Mouse (Mus musculus) spleen, postnatal 14 days (tissue): ENCODE measurements around the gene Rinl.
A peak's percentile ranks its signal among the peaks of the same experiment; 100 is the strongest.

ENCODE experiments used
- DNase-seq, 2 experiments: peaks; one replicate each; pipeline ENCODE4 v3.0.0; 2021 to 2022; ENCODE audit warnings: low spot score in 2 of 2

Rinl gene

GRCm38 (mm10) chr7:28788307-28789195 is at the start of gene Rinl:
Gene Rinl (plus strand): TSS chr7:28788969.
- peak; percentile 61 to 73 for DNase-seq

GRCm38 (mm10) chr7:28739829-28740228 is 48.9 kb upstream of the Rinl start:
- no peak for DNase-seq

DNA sequence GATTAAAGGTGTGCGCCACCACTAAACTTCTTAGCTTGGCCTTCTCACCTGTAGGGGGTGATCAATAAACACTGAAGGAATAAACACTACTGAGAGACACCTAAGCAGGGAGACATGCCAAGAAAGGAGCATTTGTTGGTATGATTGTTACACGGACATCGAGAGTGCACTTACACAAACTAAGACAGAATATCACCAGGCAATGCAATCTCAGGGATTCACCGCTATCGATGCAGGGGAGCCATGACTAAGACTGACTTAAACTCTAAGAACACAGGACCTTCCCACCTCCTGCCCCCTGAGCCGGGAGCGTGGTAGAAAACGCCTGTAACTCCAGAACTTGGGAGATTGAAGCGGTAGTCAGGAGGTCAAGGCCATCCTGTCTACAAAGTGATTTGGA is 47.8 kb upstream of the Rinl start:
- no peak for DNase-seq

GRCm38 (mm10) chr7:28741368-28741708 is 47.4 kb upstream of the Rinl start:
- DNase-seq, result no peak

DNA sequence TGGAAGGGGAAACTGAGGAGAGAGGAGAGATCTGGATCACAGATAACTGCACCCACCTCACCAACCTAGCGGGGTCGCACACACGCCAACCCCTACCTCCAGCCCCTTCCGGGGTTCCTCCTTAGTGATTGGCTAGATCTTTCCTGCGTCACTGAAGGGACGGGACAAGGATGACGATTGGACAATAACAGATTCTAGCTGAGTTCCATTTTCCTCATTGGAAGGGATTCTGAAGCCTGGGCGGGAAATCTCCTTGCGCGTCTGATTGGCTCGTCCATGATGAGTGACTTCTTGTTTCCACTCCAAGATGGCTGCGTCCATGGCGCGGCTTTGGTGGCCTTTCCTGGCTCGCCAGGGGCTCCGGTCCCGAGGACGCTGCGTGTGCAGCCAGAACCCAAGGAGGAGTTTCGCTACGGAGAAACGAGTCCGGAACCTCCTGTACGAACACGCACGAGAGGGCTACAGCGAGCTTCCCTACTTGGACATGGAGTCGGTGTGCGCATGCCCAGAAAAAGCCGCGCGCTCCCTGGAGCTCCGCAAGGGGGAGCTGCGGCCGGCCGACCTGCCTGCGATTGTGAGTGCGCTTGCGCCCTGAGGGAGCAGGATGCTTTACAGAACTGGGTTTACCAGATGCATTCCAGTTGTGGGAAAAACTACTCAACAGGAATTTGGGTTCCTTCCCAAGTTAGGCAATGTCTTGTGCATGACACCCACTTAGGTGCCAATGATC is 46.9 kb upstream of the Rinl start, which contains the start of the genes Mrps12 and Sars2:
Mrps12 (minus strand) TSS at position 112 of the 730 bp plus-strand sequence.
Sars2 (plus strand) TSS at position 284 of the 730 bp plus-strand sequence.
- peak; percentile 87 to 90 for DNase-seq

GRCm38 (mm10) chr7:28749935-28750334 is 38.8 kb upstream of the Rinl start:
- DNase-seq, result no peak

- no peak for DNase-seq
Observed at GRCm38 (mm10) chr7:28756079-28756478, 32.7 kb upstream of the Rinl start, which contains the start of gene Ccer2. Gene Ccer2 (plus strand): TSS chr7:28756174.

GRCm38 (mm10) chr7:28758623-28759022 is 30.1 kb upstream of the Rinl start:
- DNase-seq, result no peak

GRCm38 (mm10) chr7:28761907-28762306 is 26.9 kb upstream of the Rinl start:
- no peak for DNase-seq

DNA sequence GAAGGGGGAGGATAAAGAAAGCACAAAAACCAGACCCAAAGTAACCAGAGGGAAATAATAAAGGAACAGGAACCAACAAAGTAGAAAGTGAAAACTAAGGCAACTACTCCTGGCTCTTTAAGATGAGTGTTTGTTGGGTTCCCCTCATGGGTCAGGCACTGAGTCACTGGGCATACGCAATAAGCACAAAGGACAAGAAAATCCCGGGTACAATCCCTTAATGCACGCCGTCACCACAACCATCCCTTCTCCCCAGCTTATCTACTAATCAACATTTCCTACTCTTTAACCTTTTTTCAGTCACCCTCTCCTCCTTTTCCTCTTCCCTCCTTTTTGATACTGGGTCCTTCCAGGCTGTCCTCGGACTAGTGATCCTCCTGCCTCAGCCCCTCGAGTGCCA is 23.6 kb upstream of the Rinl start:
- no peak for DNase-seq

DNA sequence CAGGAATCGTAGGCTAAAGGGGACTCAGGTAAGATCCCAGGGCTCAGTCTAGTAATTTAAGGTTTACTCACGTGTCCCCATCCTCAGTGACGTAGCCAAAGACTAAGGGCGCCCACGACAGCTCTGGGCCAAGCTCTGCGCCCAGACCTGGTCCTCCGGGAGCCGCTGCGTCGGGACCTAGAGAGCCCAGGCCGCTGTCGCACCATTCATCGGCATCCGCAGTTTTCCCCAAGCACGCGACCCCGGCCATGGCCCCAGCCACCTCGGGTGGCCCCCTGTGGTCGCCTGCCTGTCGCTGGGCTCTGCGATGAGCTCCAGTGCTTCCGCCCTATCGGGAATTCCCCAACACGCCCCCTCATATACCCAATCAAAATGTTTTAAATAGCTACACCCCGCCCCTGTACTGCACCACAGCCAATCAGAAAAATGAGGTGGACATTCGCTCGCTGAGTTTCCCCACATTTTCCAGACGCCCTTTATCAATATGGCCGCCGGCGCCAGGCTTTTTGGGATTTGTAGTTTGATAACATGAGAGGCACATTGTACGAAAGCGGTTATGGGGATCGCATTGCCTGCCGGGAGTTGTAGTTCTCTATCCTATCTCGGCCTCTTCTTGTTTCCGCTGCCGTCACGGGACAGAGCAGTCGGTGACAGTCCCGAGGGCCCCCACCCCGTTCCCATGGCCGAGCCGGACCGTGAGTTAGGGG is 22.4 kb upstream of the Rinl start, which contains the start of gene Sirt2:
Sirt2 (plus strand) TSS at position 563 of the 707 bp plus-strand sequence.
- peak; percentile 90 to 92 for DNase-seq

DNA sequence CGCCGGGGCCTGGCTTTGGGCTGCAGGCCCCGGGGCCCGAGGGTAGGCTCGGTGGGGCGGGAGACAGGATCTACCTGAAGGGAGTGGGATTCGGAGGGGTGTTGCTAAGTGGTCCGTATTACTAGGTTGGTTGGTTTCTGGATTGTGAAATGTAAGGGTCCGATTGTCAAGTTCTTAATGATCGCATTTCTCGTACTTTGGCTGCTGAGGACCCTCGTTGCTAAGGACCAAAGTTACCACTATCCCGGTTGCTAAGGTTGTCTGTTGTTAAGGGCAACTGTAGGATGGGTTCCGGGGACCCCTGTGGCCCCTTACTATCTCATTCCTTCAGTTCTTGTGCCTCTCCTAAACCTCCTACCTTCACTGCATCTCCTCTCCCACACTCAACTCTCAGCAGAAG is 21.9 kb upstream of the Rinl start:
- no peak for DNase-seq

- DNase-seq, result peak in 1 of 2 experiments; percentile 7
Observed at GRCm38 (mm10) chr7:28767462-28767965, 21.3 kb upstream of the Rinl start, which contains the start of gene Nfkbib. Gene Nfkbib (minus strand): TSS chr7:28767512.

DNA sequence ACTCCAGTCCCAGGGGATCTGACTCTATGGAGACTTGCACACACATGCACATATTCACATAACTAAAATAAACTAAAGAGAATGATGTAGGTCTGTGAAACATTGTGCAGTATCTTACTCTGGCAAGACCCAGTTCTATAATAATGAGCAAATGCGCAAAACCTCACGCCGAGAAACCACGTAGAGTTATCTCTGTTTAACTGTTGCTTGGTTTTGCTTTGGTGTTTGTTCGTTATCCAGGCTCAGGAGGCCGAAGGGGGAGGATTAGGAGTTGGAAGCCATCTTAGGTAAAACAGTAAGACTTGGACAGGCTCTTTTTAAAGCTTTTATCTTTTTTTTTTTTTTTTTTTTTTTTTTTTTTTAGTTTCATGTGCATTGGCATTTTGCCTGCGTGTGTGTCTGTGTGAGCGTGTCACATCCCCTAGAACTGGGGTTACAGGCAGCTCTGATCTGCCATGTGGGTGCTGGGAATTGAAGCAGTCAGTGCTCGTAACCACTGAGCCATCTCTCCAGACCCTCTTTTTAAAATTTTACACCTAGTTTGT is 19.3 kb upstream of the Rinl start:
- DNase-seq, result no peak

- peak in 1 of 2 experiments; percentile 6 for DNase-seq
Observed at GRCm38 (mm10) chr7:28770309-28770708, 18.5 kb upstream of the Rinl start.

DNA sequence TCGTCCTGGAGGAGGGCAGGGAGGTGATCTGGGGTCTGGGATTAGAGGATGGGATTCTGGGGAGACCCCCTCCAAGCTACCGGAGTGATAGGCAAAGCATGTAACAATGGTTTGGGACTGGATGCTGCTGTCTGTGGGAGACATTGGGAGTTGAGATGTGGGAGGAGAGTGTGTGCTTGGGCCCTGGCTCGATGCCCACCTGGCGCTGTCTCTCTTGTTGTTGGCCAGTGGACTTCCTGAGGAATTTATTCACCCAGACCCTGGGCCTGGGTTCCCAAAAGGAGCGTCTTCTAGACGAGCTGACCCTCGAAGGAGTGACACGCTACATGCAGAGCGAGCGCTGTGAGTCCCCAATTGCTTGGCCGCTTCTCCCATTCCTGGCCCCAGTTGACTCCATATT is 16.9 kb upstream of the Rinl start:
- peak in 1 of 2 experiments; percentile 5 for DNase-seq

GRCm38 (mm10) chr7:28773163-28773562 is 15.6 kb upstream of the Rinl start:
- no peak for DNase-seq

GRCm38 (mm10) chr7:28774164-28774563 is 14.6 kb upstream of the Rinl start:
- no peak for DNase-seq

GRCm38 (mm10) chr7:28775129-28775528 is 13.6 kb upstream of the Rinl start:
- no peak for DNase-seq

- peak in 1 of 2 experiments; percentile 7 for DNase-seq
Observed at GRCm38 (mm10) chr7:28778825-28779224, 9.9 kb upstream of the Rinl start.

DNA sequence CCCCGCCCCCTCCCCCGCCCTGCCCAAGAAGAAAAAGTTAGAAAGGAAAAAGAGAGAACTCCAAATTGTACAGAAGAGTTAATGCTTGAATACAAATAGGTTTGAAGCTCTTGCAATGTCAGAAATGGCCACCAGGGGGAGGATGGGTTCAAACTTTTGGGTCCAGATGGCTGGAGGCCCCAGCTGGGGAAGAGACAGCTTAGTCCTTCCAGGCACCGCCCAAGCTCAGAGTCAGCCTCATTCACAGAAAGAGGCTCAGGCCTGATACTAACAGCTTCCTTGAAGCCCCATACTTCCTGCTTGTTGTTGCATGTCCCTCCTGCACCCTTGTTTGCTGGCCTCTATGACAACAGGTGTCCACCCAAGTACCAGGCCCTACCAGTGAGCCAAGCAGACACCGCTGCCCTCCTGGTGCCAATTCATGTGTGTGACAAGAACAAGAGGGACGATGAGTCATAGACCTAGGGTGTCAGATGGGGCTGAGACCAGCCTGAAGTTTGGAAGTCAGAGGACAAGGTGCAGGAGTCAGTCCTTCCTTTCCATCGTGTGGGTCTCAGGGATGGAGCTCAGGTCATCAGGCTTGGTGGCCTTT is 8.6 kb upstream of the Rinl start:
- peak; percentile 75 to 90 for DNase-seq
